Mouse (Mus musculus): Measurements from ENCODE around the gene Slc1a4. TPM values are rescaled to one million over a fixed set of nuclear protein-coding genes. Genes with fewer than 3 reads are reported as not detected.

Slc1a4 gene
- polyA plus RNA-seq, 1 experiment from 2014 or later, result 33.1 TPM

GRCm38 (mm10) chr11:20320661-20321060, 11.9 kb downstream of the Slc1a4 start:
- Histone ChIP-seq H3K4me3 (replicated peaks) (no peak overlapping the region), H3K4me1 (replicated peaks) (peaks cover 5% of the 10 kb centered on the region; the same call in 1 of the 2 replicates), H3K27ac (no peak overlapping the region), H3K9ac (replicated peaks) (no peak overlapping the region), H3K9me3 (no peaks in the 10 kb centered on the region), H3K4me2 (replicated peaks) (no peak overlapping the region), H3K36me3 (peaks cover 13% of the 10 kb centered on the region), H3K27me3 (no peaks in the 10 kb centered on the region)
- 73% methylated on average over 3 of the region's 3 CpGs for WGBS
- no peak for ATAC-seq

- H3K4me2 ChIP-seq (replicated peaks), result no peak overlapping the region
- peaks cover 5% of the 10 kb centered on the region; the same call in 1 of the 2 replicates for H3K4me1 ChIP-seq (replicated peaks)
- no peak overlapping the region for H3K9ac ChIP-seq (replicated peaks)
- peaks cover 17% of the 10 kb centered on the region for H3K36me3 ChIP-seq
- H3K4me3 ChIP-seq (replicated peaks), result no peak overlapping the region
- H3K27ac ChIP-seq, result no peak overlapping the region
- H3K9me3 ChIP-seq, result no peaks in the 10 kb centered on the region
- 88% methylated on average over 16 of the region's 16 CpGs for WGBS
- ATAC-seq, result no peak
- no peaks in the 10 kb centered on the region for H3K27me3 ChIP-seq
These were observed 13.7 kb downstream of the Slc1a4 start for GRCm38 (mm10) chr11:20318659-20319454.

- Histone ChIP-seq H3K9ac (replicated peaks) (no peak overlapping the region), H3K36me3 (peaks cover 41% of the 10 kb centered on the region), H3K4me3 (replicated peaks) (no peak overlapping the region), H3K27me3 (no peaks in the 10 kb centered on the region), H3K27ac (no peak overlapping the region), H3K9me3 (no peaks in the 10 kb centered on the region), H3K4me2 (replicated peaks) (no peak overlapping the region), H3K4me1 (replicated peaks) (no peaks in the 10 kb centered on the region)
- 96% methylated on average over 8 of the region's 8 CpGs for whole genome bisulfite sequencing
- ATAC-seq, result no peak
These were observed 18.9 kb downstream of the Slc1a4 start for GRCm38 (mm10) chr11:20313576-20313975.

GRCm38 (mm10) chr11:20309044-20309443, 23.5 kb downstream of the Slc1a4 start:
- Histone ChIP-seq H3K4me1 (replicated peaks) (no peaks in the 10 kb centered on the region), H3K4me3 (replicated peaks) (no peak overlapping the region), H3K9ac (replicated peaks) (no peak overlapping the region), H3K27me3 (no peaks in the 10 kb centered on the region), H3K4me2 (replicated peaks) (no peak overlapping the region), H3K27ac (0 out of 2 replicates have a peak overlapping the region, but pooled peaks have one; percentile 17), H3K36me3 (peaks cover 67% of the 10 kb centered on the region), H3K9me3 (no peaks in the 10 kb centered on the region)
- 73% methylated on average over 5 of the region's 5 CpGs for whole genome bisulfite sequencing
- ATAC-seq, result no peak

GRCm38 (mm10) chr11:20307409-20307808, 25.1 kb downstream of the Slc1a4 start:
- WGBS, result 96% methylated on average over 3 of the region's 3 CpGs

GRCm38 (mm10) chr11:20305641-20306040, 26.9 kb downstream of the Slc1a4 start:
- Histone ChIP-seq H3K4me2 (replicated peaks) (no peak overlapping the region), H3K27me3 (no peaks in the 10 kb centered on the region), H3K36me3 (peaks cover 62% of the 10 kb centered on the region), H3K27ac (no peak overlapping the region), H3K9ac (replicated peaks) (no peak overlapping the region), H3K4me3 (replicated peaks) (no peak overlapping the region), H3K4me1 (replicated peaks) (no peaks in the 10 kb centered on the region), H3K9me3 (no peaks in the 10 kb centered on the region)
- no peak for ATAC-seq
- 72% methylated on average over 1 of the region's 1 CpGs for WGBS

More at GRCm38 (mm10) chr11:20307409-20307808, 25.1 kb downstream of the Slc1a4 start:
- no peak overlapping the region for H3K27ac ChIP-seq
- no peaks in the 10 kb centered on the region for H3K9me3 ChIP-seq
- H3K4me2 ChIP-seq (replicated peaks), result no peak overlapping the region
- H3K9ac ChIP-seq (replicated peaks), result no peak overlapping the region
- no peaks in the 10 kb centered on the region for H3K4me1 ChIP-seq (replicated peaks)
- ATAC-seq, result no peak
- H3K4me3 ChIP-seq (replicated peaks), result no peak overlapping the region
- peaks cover 66% of the 10 kb centered on the region for H3K36me3 ChIP-seq
- no peaks in the 10 kb centered on the region for H3K27me3 ChIP-seq

- Histone ChIP-seq H3K4me2 (replicated peaks) (no peak overlapping the region), H3K27ac (no peak overlapping the region), H3K36me3 (peaks cover 62% of the 10 kb centered on the region), H3K9ac (replicated peaks) (no peak overlapping the region), H3K9me3 (no peaks in the 10 kb centered on the region), H3K27me3 (no peaks in the 10 kb centered on the region), H3K4me3 (replicated peaks) (no peak overlapping the region), H3K4me1 (replicated peaks) (no peaks in the 10 kb centered on the region)
- ATAC-seq, result no peak
- 66% methylated on average over 6 of the region's 6 CpGs for WGBS
These were observed 28.2 kb downstream of the Slc1a4 start for GRCm38 (mm10) chr11:20304341-20304740.

GRCm38 (mm10) chr11:20301332-20301731, 31.2 kb downstream of the Slc1a4 start:
- no peaks in the 10 kb centered on the region for H3K27me3 ChIP-seq

GRCm38 (mm10) chr11:20300850-20301249, 31.7 kb downstream of the Slc1a4 start:
- no peaks in the 10 kb centered on the region for H3K9me3 ChIP-seq
- no peak for ATAC-seq
- 91% methylated on average over 6 of the region's 6 CpGs for WGBS
- H3K9ac ChIP-seq (replicated peaks), result no peak overlapping the region
- peaks cover 37% of the 10 kb centered on the region for H3K36me3 ChIP-seq
- H3K27ac ChIP-seq, result no peak overlapping the region
- H3K4me1 ChIP-seq (replicated peaks), result no peaks in the 10 kb centered on the region
- no peak overlapping the region for H3K4me3 ChIP-seq (replicated peaks)
- no peak overlapping the region for H3K4me2 ChIP-seq (replicated peaks)
- no peaks in the 10 kb centered on the region for H3K27me3 ChIP-seq

More at GRCm38 (mm10) chr11:20301332-20301731, 31.2 kb downstream of the Slc1a4 start:
- H3K27ac ChIP-seq, result no peak overlapping the region
- no peaks in the 10 kb centered on the region for H3K4me1 ChIP-seq (replicated peaks)
- H3K36me3 ChIP-seq, result peaks cover 42% of the 10 kb centered on the region
- H3K9me3 ChIP-seq, result no peaks in the 10 kb centered on the region
- no peak overlapping the region for H3K4me3 ChIP-seq (replicated peaks)
- H3K4me2 ChIP-seq (replicated peaks), result no peak overlapping the region
- 87% methylated on average over 4 of the region's 4 CpGs for WGBS
- no peak for ATAC-seq
- no peak overlapping the region for H3K9ac ChIP-seq (replicated peaks)

- Histone ChIP-seq H3K27me3 (no peaks in the 10 kb centered on the region), H3K4me2 (replicated peaks) (no peak overlapping the region), H3K9ac (replicated peaks) (no peak overlapping the region), H3K36me3 (peaks cover 27% of the 10 kb centered on the region), H3K4me1 (replicated peaks) (no peaks in the 10 kb centered on the region), H3K9me3 (no peaks in the 10 kb centered on the region), H3K4me3 (replicated peaks) (no peak overlapping the region), H3K27ac (no peak overlapping the region)
- WGBS, result 88% methylated on average over 6 of the region's 6 CpGs
- no peak for ATAC-seq
These were observed 32.6 kb downstream of the Slc1a4 start for GRCm38 (mm10) chr11:20299900-20300299.

GRCm38 (mm10) chr11:20284463-20284862, 48.0 kb downstream of the Slc1a4 start:
- 82% methylated on average over 3 of the region's 3 CpGs for WGBS
- H3K27me3 ChIP-seq, result no peaks in the 10 kb centered on the region
- H3K4me2 ChIP-seq (replicated peaks), result no peak overlapping the region
- no peak for ATAC-seq
- no peak overlapping the region for H3K9ac ChIP-seq (replicated peaks)
- H3K9me3 ChIP-seq, result no peaks in the 10 kb centered on the region
- no peak overlapping the region for H3K4me3 ChIP-seq (replicated peaks)
- H3K36me3 ChIP-seq, result no peaks in the 10 kb centered on the region
- no peak overlapping the region for H3K27ac ChIP-seq
- no peaks in the 10 kb centered on the region for H3K4me1 ChIP-seq (replicated peaks)

GRCm38 (mm10) chr11:20282601-20283219, 49.8 kb downstream of the Slc1a4 start:
- Histone ChIP-seq H3K9me3 (no peaks in the 10 kb centered on the region), H3K4me3 (replicated peaks) (no peak overlapping the region), H3K27me3 (no peaks in the 10 kb centered on the region), H3K4me1 (replicated peaks) (no peaks in the 10 kb centered on the region), H3K27ac (no peak overlapping the region), H3K36me3 (no peaks in the 10 kb centered on the region), H3K4me2 (replicated peaks) (no peak overlapping the region), H3K9ac (replicated peaks) (no peak overlapping the region)
- 85% methylated on average over 2 of the region's 2 CpGs for WGBS
- ATAC-seq, result no peak
